Mouse (Mus musculus) liver, embryonic 12.5 days (tissue): ENCODE data around the gene Ptprg. TPM values are rescaled to one million over a fixed set of nuclear protein-coding genes. Genes with fewer than 3 reads are reported as not detected.

Experiments used
- ATAC-seq: fragments of 200-750 bp; cut with Nextera tagmentation; 2 replicates; pipeline ENCODE4 v1.8.0; 2017; ENCODE audit warnings: moderate number of reproducible peaks, mild to moderate bottlenecking, moderate library complexity
- H3K27ac ChIP-seq: fragments of 300-500 bp; sonication (generic); 2 replicates; pipeline ENCODE4 v1.5.1; 2016; ENCODE audit warnings: mild to moderate bottlenecking
- H3K27me3 ChIP-seq: fragments of 300-500 bp; sonication (generic); replicated peaks from 2 replicates; pipeline ENCODE4 v1.6.1; 2016; ENCODE audit warnings: mild to moderate bottlenecking, moderate library complexity
- H3K36me3 ChIP-seq: fragments of 300-500 bp; sonication (generic); 2 replicates; pipeline ENCODE4 v1.6.1; 2016; ENCODE audit warnings: mild to moderate bottlenecking, moderate library complexity
- H3K4me1 ChIP-seq: fragments of 300-500 bp; sonication (generic); 2 replicates; pipeline ENCODE4 v1.6.1; 2016
- H3K4me2 ChIP-seq: fragments of 300-500 bp; sonication (generic); 2 replicates; pipeline ENCODE4 v1.6.1; 2016; ENCODE audit warnings: mild to moderate bottlenecking, moderate library complexity
- H3K4me3 ChIP-seq: fragments of 300-500 bp; sonication (generic); 2 replicates; pipeline ENCODE4 v1.5.1; 2016; ENCODE audit warnings: mild to moderate bottlenecking, moderate library complexity
- H3K9ac ChIP-seq: fragments of 300-500 bp; sonication (generic); 2 replicates; pipeline ENCODE4 v1.6.1; 2016; ENCODE audit warnings: mild to moderate bottlenecking, moderate library complexity
- H3K9me3 ChIP-seq: fragments of 300-500 bp; sonication (generic); replicated peaks from 2 replicates; pipeline ENCODE4 v1.6.1; 2016; ENCODE audit warnings: mild to moderate bottlenecking, moderate library complexity
- WGBS: fragments of 180-500 bp; shearing (Covaris S2); methylation state at CpG from one replicate; pipeline ENCODE4 v1.1.7; 2016; ENCODE audit not compliant: insufficient replicate concordance; 5-methylcytosine and 5-hydroxymethylcytosine counted together
- polyA plus RNA-seq: library from polyadenylated mRNA; unstranded; fragments of >200 nt; fragmentation: Nextera tagmentation; extraction: Ambion mirVana; gene quantifications from 2 replicates; pipeline ENCODE4 v1.2.1, GENCODE M21; 2016

The Ptprg gene
- polyA plus RNA-seq, 1 experiment from 2014 or later: 4.8 TPM

DNA sequence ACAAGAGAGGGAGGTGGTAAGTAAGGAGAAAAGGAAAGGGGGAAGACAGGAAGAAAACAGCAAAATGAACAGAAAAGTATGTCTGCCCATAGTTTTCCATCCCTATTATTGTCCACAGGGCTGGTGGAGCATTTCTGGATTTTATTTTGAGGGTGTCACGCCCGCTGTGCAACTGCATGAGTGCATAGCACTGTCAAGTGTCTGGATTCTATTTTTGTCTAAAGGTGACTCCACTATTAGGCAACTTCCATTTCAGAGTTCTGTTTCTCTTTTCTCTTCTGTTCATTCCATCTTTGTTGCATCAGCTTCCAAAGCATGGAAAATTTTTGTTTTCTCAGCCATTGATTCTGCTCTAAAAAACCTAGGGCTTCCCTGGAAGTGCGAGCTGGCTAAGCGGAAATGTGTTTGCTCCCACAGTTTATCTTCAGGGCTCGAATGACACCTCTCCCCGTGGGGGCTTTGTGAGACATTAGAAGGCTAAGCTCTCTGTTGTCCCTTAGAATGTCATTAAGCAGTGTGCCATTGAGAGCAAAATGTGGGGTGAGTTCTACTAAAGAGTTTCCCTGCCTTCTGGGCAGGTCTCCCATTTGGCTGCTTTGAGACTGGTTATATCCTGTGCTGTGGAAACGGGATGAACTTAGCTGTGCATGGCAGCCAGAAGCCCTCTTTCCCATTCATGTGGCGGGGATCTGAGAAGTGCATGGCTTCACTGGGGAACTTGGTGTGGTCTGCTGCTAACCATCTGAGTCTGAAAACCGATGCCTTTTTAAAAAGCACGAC lies 330.0 kb downstream of the Ptprg start:
- no peak overlapping the region for H3K4me2 ChIP-seq
- H3K27ac ChIP-seq: no peak overlapping the region
- H3K4me1 ChIP-seq: 0 out of 2 replicates have a peak, but pooled peaks cover 5% of the 10 kb centered on the region
- H3K36me3 ChIP-seq: no peaks in the 10 kb centered on the region
- no peaks in the 10 kb centered on the region for H3K9me3 ChIP-seq
- H3K27me3 ChIP-seq: no peaks in the 10 kb centered on the region
- ATAC-seq: no peak
- H3K9ac ChIP-seq: no peak overlapping the region
- WGBS: 40% methylated on average over 10 of the region's 10 CpGs
- no peak overlapping the region for H3K4me3 ChIP-seq

DNA sequence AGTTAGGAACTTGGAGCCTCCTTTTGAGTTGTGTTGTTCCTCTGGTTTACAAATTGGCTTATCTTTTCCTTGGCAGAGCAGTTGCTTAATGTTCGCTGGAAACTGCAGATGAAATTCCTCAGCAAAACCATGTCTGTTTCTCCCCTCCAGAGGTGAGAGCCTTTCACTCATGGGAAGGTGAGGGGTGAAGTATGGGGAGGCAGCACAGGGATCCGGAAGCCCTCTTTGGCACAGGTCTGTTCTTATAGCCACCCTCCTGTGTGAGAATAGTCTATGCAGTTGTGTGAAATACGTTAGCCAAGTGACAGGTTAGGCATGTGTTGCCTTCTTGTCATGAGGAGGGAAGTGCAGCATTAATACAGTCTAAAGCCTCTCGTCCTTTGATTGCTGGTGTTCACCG lies 330.7 kb downstream of the Ptprg start:
- H3K9me3 ChIP-seq: no peaks in the 10 kb centered on the region
- H3K27ac ChIP-seq: no peak overlapping the region
- H3K4me1 ChIP-seq: 0 out of 2 replicates have a peak, but pooled peaks cover 5% of the 10 kb centered on the region
- H3K4me3 ChIP-seq: no peak overlapping the region
- WGBS: 37% methylated on average over 5 of the region's 5 CpGs
- H3K9ac ChIP-seq: no peak overlapping the region
- no peaks in the 10 kb centered on the region for H3K36me3 ChIP-seq
- no peak for ATAC-seq
- H3K4me2 ChIP-seq: no peak overlapping the region
- no peaks in the 10 kb centered on the region for H3K27me3 ChIP-seq

DNA sequence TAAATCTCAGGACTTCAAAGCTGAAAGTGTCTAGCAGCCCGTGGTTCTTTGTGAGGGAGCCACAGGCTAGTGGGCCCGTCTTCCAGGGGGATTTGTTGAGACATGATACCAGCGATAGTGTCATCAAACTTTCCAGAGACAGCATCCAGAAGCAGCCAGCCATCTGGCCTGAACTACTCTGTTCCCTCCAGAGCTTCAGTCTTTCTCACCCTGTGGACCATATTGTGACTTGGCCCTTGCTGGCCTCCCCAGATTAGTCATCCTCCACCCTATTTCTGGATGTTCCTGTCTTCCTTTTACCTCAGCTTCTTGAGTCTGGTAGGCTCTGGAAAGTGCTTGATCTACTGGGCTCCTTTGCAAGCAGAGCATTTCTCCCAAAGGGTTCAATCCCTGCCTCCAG lies 333.1 kb downstream of the Ptprg start:
- H3K4me1 ChIP-seq: 0 out of 2 replicates have a peak, but pooled peaks cover 5% of the 10 kb centered on the region
- no peaks in the 10 kb centered on the region for H3K9me3 ChIP-seq
- H3K4me3 ChIP-seq: no peak overlapping the region
- no peak for ATAC-seq
- H3K27me3 ChIP-seq: no peaks in the 10 kb centered on the region
- no peaks in the 10 kb centered on the region for H3K36me3 ChIP-seq
- no peak overlapping the region for H3K27ac ChIP-seq
- WGBS: 50% methylated on average over 3 of the region's 3 CpGs
- H3K4me2 ChIP-seq: no peak overlapping the region
- no peak overlapping the region for H3K9ac ChIP-seq

DNA sequence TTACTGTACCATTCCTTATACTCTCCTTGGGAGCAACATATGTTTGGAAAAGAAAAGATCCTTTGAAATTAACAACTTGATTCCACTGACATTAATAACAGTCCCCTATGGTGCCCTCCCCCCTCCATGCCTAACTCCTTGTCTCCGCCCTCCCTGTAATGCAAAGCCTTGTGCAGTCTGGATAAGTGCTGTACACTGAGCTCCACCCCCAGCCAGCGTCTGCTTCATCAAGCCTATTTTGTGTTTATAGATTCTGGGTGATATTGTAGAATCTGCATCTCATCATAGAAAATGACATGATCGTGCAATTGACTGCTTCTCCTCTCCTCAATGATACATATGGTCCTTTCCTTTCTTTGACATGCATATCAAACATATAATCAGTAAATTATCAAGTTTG lies 337.6 kb downstream of the Ptprg start:
- no peak overlapping the region for H3K27ac ChIP-seq
- 63% methylated on average over 3 of the region's 3 CpGs for WGBS
- no peak overlapping the region for H3K9ac ChIP-seq
- H3K4me2 ChIP-seq: no peak overlapping the region
- ATAC-seq: no peak
- no peaks in the 10 kb centered on the region for H3K9me3 ChIP-seq
- no peaks in the 10 kb centered on the region for H3K36me3 ChIP-seq
- no peaks in the 10 kb centered on the region for H3K4me1 ChIP-seq
- H3K27me3 ChIP-seq: no peaks in the 10 kb centered on the region
- no peak overlapping the region for H3K4me3 ChIP-seq

DNA sequence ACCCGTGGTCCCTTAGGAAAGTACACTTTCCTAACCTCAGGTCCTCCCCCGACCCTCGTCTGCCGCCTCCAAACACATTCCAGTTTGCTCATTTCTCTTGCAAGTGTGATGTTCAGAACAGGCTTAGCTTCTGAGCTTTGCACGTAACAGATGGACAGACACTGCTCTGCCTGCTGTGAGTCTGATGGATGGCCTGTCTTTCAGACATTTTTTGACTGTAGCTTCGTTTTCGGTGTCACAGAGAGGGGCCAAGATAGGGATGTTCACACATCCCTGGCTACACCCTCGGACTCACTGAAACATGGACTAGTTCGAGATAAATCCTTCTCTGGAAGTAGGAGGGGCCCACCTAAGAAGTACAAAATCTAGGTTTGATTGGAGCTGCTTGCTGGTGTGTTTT lies 339.3 kb downstream of the Ptprg start:
- Histone ChIP-seq H3K36me3 (no peaks in the 10 kb centered on the region), H3K27me3 (no peaks in the 10 kb centered on the region), H3K4me1 (no peaks in the 10 kb centered on the region), H3K9ac (no peak overlapping the region), H3K4me3 (no peak overlapping the region), H3K9me3 (no peaks in the 10 kb centered on the region), H3K4me2 (no peak overlapping the region), H3K27ac (no peak overlapping the region)
- ATAC-seq: no peak
- 44% methylated on average over 9 of the region's 9 CpGs for WGBS

DNA sequence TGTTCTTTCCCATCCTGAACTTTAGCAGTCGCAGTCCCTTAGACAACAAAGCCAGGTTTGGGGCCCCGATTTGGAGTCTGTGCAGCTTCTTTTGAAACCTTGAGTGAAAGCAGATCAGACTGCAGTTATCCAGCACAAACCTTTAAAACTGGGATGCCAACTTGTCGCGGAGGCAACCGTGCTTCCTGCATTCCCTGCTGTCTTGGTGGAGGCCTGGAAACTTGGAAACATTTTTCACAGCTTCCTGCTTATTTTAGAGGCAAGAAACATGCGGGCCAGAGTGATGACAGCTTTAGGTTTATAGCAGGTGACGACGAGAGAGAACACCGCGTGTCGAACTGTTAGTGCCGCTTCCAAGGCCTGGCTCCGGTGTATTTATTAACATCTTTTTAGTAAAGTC lies 342.2 kb downstream of the Ptprg start:
- Histone ChIP-seq H3K9ac (no peak overlapping the region), H3K27me3 (no peaks in the 10 kb centered on the region), H3K4me3 (no peak overlapping the region), H3K9me3 (no peaks in the 10 kb centered on the region), H3K4me1 (no peaks in the 10 kb centered on the region), H3K36me3 (no peaks in the 10 kb centered on the region), H3K4me2 (no peak overlapping the region), H3K27ac (no peak overlapping the region)
- 74% methylated on average over 13 of the region's 13 CpGs for WGBS
- ATAC-seq: no peak

DNA sequence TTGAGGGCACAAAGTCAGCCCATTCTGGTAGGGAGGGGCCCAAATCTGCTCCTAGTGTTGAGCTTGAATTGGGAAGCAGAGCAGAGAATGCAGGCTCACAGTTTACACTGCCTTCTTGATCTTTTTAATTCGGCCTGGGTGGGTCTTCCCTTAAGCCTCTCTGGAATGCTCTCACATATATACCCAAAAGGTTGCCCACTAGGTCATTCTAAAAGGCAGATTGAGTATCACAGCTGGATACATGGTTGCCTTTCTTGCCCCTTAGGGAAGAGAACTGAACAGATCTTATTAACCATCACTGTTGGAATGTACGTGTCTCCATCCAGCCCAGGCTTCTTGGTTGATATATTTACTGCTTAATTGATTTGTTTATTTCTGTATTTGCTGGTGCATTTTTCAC lies 349.5 kb downstream of the Ptprg start:
- H3K9ac ChIP-seq: no peak overlapping the region
- no peak overlapping the region for H3K27ac ChIP-seq
- H3K36me3 ChIP-seq: no peaks in the 10 kb centered on the region
- ATAC-seq: no peak
- no peaks in the 10 kb centered on the region for H3K9me3 ChIP-seq
- WGBS: 64% methylated on average over 2 of the region's 2 CpGs
- H3K4me3 ChIP-seq: no peak overlapping the region
- H3K4me1 ChIP-seq: no peaks in the 10 kb centered on the region
- no peak overlapping the region for H3K4me2 ChIP-seq
- H3K27me3 ChIP-seq: no peaks in the 10 kb centered on the region

DNA sequence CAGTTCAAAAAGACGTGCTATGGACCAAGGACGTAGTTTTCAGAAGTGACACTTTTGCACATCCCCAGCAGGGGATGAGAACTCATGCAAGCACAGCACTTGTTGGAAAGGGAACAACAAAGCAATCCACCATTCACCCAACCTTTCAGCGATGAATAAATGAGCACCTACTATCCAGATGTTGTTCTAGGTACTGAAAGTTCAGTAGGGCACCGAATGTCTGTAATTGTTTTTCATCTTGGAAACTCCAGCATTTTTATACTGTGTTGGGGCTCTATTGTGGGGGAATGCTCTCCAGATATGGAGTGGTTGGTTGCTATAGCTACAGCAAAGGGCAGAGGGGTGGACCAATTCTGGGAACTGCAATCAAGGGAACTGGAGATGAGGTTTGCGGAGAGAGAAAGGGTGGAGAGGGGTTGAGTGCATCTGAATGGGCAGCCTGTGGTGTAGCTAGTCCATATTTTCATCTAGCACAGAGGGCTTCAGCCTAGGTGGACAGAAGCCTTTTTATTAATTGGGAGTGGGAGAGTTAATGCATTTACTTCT lies 352.9 kb downstream of the Ptprg start:
- WGBS: 57% methylated on average over 5 of the region's 5 CpGs
- no peaks in the 10 kb centered on the region for H3K36me3 ChIP-seq
- H3K4me1 ChIP-seq: no peaks in the 10 kb centered on the region
- H3K27me3 ChIP-seq: no peaks in the 10 kb centered on the region
- H3K4me3 ChIP-seq: no peak overlapping the region
- no peak overlapping the region for H3K4me2 ChIP-seq
- ATAC-seq: no peak
- no peak overlapping the region for H3K9ac ChIP-seq
- no peak overlapping the region for H3K27ac ChIP-seq
- H3K9me3 ChIP-seq: no peaks in the 10 kb centered on the region

DNA sequence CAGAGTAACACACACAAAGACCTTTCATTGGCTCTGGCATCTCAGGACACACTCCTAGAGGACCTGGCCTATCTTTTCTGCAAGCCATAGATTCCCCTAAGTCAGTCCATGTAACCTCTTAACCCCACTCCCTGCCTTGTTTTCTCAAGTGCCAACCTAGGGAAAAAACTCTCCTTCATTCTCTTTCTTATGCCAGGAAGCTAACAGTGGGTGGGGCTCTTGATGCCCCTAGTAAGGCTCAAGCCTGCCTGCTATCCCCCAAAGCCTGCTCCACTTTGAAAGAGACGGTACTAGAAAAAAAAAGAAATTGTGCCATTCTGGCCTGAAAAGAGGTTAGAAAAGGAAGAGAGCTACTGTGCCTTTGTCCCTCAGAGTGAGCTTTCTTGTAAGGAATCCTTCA lies 358.9 kb downstream of the Ptprg start:
- Histone ChIP-seq H3K27me3 (no peaks in the 10 kb centered on the region), H3K9ac (no peak overlapping the region), H3K4me1 (no peaks in the 10 kb centered on the region), H3K27ac (no peak overlapping the region), H3K9me3 (no peaks in the 10 kb centered on the region), H3K36me3 (no peaks in the 10 kb centered on the region), H3K4me2 (no peak overlapping the region), H3K4me3 (no peak overlapping the region)
- ATAC-seq: no peak
- WGBS: 68% methylated on average over 1 of the region's 1 CpGs

DNA sequence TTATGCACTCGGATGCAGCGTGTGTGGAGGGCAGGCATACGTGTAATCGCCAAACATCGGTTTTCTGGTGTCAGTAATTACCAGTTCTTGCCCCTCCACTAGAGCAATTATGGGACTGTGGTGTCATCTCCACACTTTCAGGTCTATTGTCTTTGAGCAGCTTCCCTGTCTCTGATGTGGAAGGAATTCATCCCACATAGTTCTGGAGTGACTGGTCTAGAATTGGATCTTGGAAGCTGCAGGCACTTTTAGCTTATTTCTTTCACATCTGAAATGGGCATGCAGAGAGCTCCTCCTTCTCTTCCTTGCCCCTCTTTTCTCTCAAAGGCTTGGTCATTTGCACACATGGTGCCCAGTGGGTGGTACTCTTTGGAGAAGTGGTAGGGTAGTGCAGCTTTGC lies 363.9 kb downstream of the Ptprg start:
- 81% methylated on average over 5 of the region's 5 CpGs for WGBS
- H3K4me3 ChIP-seq: no peak overlapping the region
- H3K9ac ChIP-seq: no peak overlapping the region
- ATAC-seq: no peak
- H3K4me2 ChIP-seq: no peak overlapping the region
- no peaks in the 10 kb centered on the region for H3K9me3 ChIP-seq
- H3K36me3 ChIP-seq: no peaks in the 10 kb centered on the region
- no peaks in the 10 kb centered on the region for H3K27me3 ChIP-seq
- no peaks in the 10 kb centered on the region for H3K4me1 ChIP-seq
- no peak overlapping the region for H3K27ac ChIP-seq

DNA sequence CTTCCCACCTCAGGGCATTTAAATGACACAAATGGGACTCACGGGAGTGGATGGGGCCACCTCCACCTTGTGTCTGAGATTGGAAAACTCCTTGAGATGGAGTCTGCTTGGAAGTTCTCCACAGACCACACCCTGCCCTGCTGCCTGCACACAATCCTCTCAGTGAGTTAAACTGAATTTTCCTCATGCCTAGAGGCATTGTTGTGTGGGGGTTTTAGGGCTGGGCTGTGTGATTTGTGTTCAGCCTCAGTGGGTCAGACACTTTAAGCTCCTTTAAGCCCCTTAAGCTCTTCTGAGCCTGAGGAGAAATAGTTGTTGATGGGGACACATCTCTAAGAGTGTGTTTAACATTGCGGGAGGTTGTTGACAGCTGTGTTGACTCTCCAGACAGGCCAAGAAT lies 375.2 kb downstream of the Ptprg start:
- 73% methylated on average over 2 of the region's 2 CpGs for WGBS

DNA sequence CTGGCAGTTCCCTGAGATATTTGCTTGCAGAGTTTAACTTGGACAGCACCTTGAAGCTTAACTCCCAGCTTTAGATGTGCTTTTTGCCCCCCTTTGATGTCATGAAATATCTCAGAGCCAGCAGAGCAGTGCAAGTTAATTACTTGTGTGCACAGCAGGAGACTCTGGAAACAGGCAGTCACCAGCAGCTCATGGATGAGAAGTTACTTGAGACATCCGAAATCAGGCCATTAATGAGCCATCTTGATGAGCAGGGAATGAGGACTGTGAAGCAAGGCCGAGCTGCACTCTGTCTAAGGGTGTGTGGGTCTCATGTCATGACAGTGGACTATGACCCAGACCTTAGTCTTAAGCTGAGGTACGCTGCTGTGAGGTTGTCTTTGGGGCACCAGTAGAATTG lies 379.2 kb downstream of the Ptprg start:
- H3K36me3 ChIP-seq: no peaks in the 10 kb centered on the region
- no peak overlapping the region for H3K27ac ChIP-seq
- H3K4me2 ChIP-seq: no peak overlapping the region
- no peak overlapping the region for H3K9ac ChIP-seq
- WGBS: 63% methylated on average over 3 of the region's 3 CpGs
- H3K9me3 ChIP-seq: no peaks in the 10 kb centered on the region
- H3K4me1 ChIP-seq: no peaks in the 10 kb centered on the region
- no peak for ATAC-seq
- no peak overlapping the region for H3K4me3 ChIP-seq
- no peaks in the 10 kb centered on the region for H3K27me3 ChIP-seq

More for the DNA sequence above, 375.2 kb downstream of the Ptprg start:
- Histone ChIP-seq H3K36me3 (no peaks in the 10 kb centered on the region), H3K9me3 (no peaks in the 10 kb centered on the region), H3K4me2 (no peak overlapping the region), H3K9ac (no peak overlapping the region), H3K4me1 (no peaks in the 10 kb centered on the region), H3K27ac (no peak overlapping the region), H3K4me3 (no peak overlapping the region), H3K27me3 (no peaks in the 10 kb centered on the region)
- no peak for ATAC-seq

DNA sequence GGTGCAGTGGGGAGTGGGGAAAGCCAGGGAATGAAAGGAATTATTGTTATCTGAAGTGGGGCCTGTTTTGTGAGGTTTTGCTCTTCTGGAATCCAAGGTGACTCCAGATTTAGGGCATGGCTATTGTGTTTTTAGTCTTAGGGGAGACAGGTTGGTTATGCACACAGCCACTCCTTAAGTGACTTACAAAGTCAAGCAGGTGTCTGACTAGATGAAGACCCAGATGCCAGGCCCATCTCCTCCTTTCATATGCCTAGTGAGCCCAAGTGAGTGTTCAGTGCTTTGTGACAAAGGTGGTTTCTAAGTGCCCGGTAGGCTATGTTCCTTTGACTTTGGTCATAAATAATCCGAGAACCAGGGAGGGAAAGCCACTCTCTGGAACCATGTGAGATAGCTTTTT lies 381.2 kb downstream of the Ptprg start:
- H3K4me3 ChIP-seq: no peak overlapping the region
- H3K27me3 ChIP-seq: no peaks in the 10 kb centered on the region
- WGBS: 59% methylated on average over 2 of the region's 2 CpGs
- no peaks in the 10 kb centered on the region for H3K4me1 ChIP-seq
- no peak overlapping the region for H3K27ac ChIP-seq
- no peak overlapping the region for H3K4me2 ChIP-seq
- no peaks in the 10 kb centered on the region for H3K36me3 ChIP-seq
- no peaks in the 10 kb centered on the region for H3K9me3 ChIP-seq
- H3K9ac ChIP-seq: no peak overlapping the region
- no peak for ATAC-seq
